In the genomic region with DNA sequence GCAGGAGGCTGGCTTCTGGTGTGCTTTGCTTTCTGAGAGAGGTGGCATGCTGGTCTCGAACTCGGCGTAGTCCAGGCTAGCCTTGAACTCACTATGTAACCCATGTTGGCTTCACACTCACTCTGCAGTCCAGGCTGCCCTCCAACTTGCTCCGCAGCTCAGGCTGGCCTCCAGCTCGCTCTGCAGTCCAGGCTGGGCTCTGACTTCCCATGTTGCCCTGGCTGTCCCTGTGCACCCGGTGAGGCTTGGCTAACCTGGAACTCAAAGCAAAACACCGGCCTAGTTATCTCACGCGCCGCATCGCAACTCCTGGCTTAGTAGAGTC, we compare ENCODE assay signal across 8 mouse cellular contexts. TPM values are rescaled to one million over a fixed set of nuclear protein-coding genes. Genes with fewer than 3 reads are reported as not detected.
DNase-seq lines count a peak whose midpoint lies in the region; ATAC-seq and TF ChIP-seq lines count a peak whose summit lies in the region.

No protein-coding gene starts in this region.

- H3K9me3 ChIP-seq in kidney, embryonic 14.5 days (ENCODE audit: control insufficient read depth, low read length): no peaks in the 10 kb centered on the region
- H3K9me3 ChIP-seq in forebrain, embryonic 13.5 days (replicated peaks): no peaks in the 10 kb centered on the region
- no peaks in the 10 kb centered on the region for H3K9me3 ChIP-seq in liver, embryonic 14.5 days (ENCODE audit: control insufficient read depth, low read length)

- DNase-seq in kidney, postnatal 25 days: no peak
- DNase-seq in liver, embryonic 14.5 days (ENCODE audit: low read depth in 3 of 3, low spot score in 3 of 3): no peak
- no peak for DNase-seq in layer of hippocampus, adult 11-12 months (ENCODE audit: low spot score)
- DNase-seq in adrenal gland, postnatal 4 days (ENCODE audit: low spot score in 2 of 2): no peak
- DNase-seq in layer of hippocampus, adult 9-10 months (ENCODE audit: low spot score): no peak

- TF ChIP-seq EP300 in liver, embryonic 14.5 days (IDR thresholded peaks at IDR 0.05; ENCODE audit: low read depth): no peak

- WGBS in kidney, embryonic 14.5 days: 26% methylated on average over 11 of the region's 11 CpGs
- 18% methylated on average over 11 of the region's 11 CpGs for WGBS in bone marrow, adult 2 months
- WGBS in forebrain, embryonic 13.5 days: 18% methylated on average over 11 of the region's 11 CpGs
- WGBS in liver, embryonic 14.5 days (ENCODE audit: insufficient replicate concordance): 7% methylated on average over 11 of the region's 11 CpGs

- peaks cover 22% of the 10 kb centered on the region for H3K36me3 ChIP-seq in kidney, embryonic 14.5 days (ENCODE audit: control insufficient read depth, insufficient read depth, low read length)
- peaks cover 27% of the 10 kb centered on the region for H3K36me3 ChIP-seq in forebrain, embryonic 13.5 days (ENCODE audit: poor library complexity, severe bottlenecking)
- peaks cover 11% of the 10 kb centered on the region for H3K36me3 ChIP-seq in liver, embryonic 14.5 days (replicated peaks; ENCODE audit: control insufficient read depth, insufficient read depth, low read depth)

- ATAC-seq in kidney, embryonic 14.5 days (ENCODE audit: low FRiP score, low TSS enrichment): peak; percentile 10; the same call in 1 of the 2 replicates
- 0 out of 2 replicates have a peak, but pooled peaks have one; percentile 7 for ATAC-seq in forebrain, embryonic 13.5 days
- no peak for ATAC-seq in liver, embryonic 14.5 days (ENCODE audit: insufficient read depth)

- peak overlapping the region; percentile 98 for H3K4me2 ChIP-seq in kidney, embryonic 14.5 days (replicated peaks; ENCODE audit: low read depth, low read length)
- peak overlapping the region; percentile 97 for H3K4me2 ChIP-seq in forebrain, embryonic 13.5 days
- peak overlapping the region; percentile 99 for H3K4me2 ChIP-seq in liver, embryonic 14.5 days (ENCODE audit: low read depth)

- H3K27ac ChIP-seq in kidney, embryonic 14.5 days (ENCODE audit: low read depth, low read length): no peak overlapping the region
- H3K27ac ChIP-seq in bone marrow, adult 2 months (ENCODE audit: control insufficient read depth, insufficient read depth, low read depth, low read length, poor library complexity): peak overlapping the region; percentile 97
- no peak overlapping the region for H3K27ac ChIP-seq in forebrain, embryonic 13.5 days
- peak overlapping the region; percentile 100 for H3K27ac ChIP-seq in liver, embryonic 14.5 days

- TF ChIP-seq POLR2A in bone marrow, adult 2 months (IDR thresholded peaks at IDR 0.05; ENCODE audit: borderline replicate concordance, control insufficient read depth, low read depth, low read length): peak; percentile 45; the same call in 1 of the 2 replicates

- H3K4me3 ChIP-seq in kidney, embryonic 14.5 days (ENCODE audit: low read length): peak overlapping the region; percentile 79
- H3K4me3 ChIP-seq in bone marrow, adult 2 months (replicated peaks; ENCODE audit: control insufficient read depth, low read depth, low read length): peak overlapping the region; percentile 98
- H3K4me3 ChIP-seq in forebrain, embryonic 13.5 days: peak overlapping the region; percentile 77
- peak overlapping the region; percentile 69 to 100 for H3K4me3 ChIP-seq in liver, embryonic 14.5 days (ENCODE audit: insufficient read depth in 1 of 2, low read depth in 2 of 2, low read length in 2 of 2)

- H3K4me1 ChIP-seq in kidney, embryonic 14.5 days (ENCODE audit: control insufficient read depth, insufficient read depth, low read length): peaks cover 18% of the 10 kb centered on the region
- peaks cover 6% of the 10 kb centered on the region for H3K4me1 ChIP-seq in bone marrow, adult 2 months (ENCODE audit: control insufficient read depth, insufficient read depth, low read length)
- peaks cover 42% of the 10 kb centered on the region for H3K4me1 ChIP-seq in forebrain, embryonic 13.5 days
- H3K4me1 ChIP-seq in liver, embryonic 14.5 days (replicated peaks; ENCODE audit: control insufficient read depth in 2 of 2, insufficient read depth in 2 of 2, low read length in 1 of 2): peaks cover 40 to 46% of the 10 kb centered on the region in 2 experiments

- peak overlapping the region; percentile 77 for H3K9ac ChIP-seq in kidney, embryonic 14.5 days (ENCODE audit: low read depth, low read length)
- H3K9ac ChIP-seq in forebrain, embryonic 13.5 days: peak overlapping the region; percentile 89
- peak overlapping the region; percentile 99 for H3K9ac ChIP-seq in liver, embryonic 14.5 days (replicated peaks)

- H3K27me3 ChIP-seq in kidney, embryonic 14.5 days (ENCODE audit: control insufficient read depth, insufficient read depth, low read length): no peaks in the 10 kb centered on the region
- H3K27me3 ChIP-seq in forebrain, embryonic 13.5 days: no peaks in the 10 kb centered on the region
- no peaks in the 10 kb centered on the region for H3K27me3 ChIP-seq in liver, embryonic 14.5 days (ENCODE audit: control insufficient read depth, insufficient read depth, low read length)

- no peak for TF ChIP-seq CTCF in bone marrow, adult 2 months (IDR thresholded peaks at IDR 0.05; ENCODE audit: control insufficient read depth, insufficient read depth, low read length)
- no peak for TF ChIP-seq CTCF in liver, embryonic 14.5 days (IDR thresholded peaks at IDR 0.05; ENCODE audit: low read depth)

RNA-seq across cellular contexts. Expression of a gene that starts 0.6 kb away (rescaled TPM):
- polyA plus RNA-seq in kidney, embryonic 14.5 days (2014; fragmentation: Nextera tagmentation; extraction: Ambion mirVana): 27.2 and 35.1 TPM in 2 replicates
- 68.6 and 109 TPM in 2 replicates for polyA plus RNA-seq in bone marrow, adult 2 months (2011; ENCODE audit: insufficient read depth, insufficient read length, low replicate concordance, missing spikeins)
- polyA plus RNA-seq in forebrain, embryonic 13.5 days (2015; fragmentation: Nextera tagmentation; extraction: Ambion mirVana): 40.1 and 45.3 TPM in 2 replicates
- polyA plus RNA-seq in liver, embryonic 14.5 days (2012; rRNA removed): 76.1 and 82.4 TPM in 2 replicates
- 34.7 and 44.5 TPM in 2 replicates for polyA plus RNA-seq in liver, embryonic 14.5 days (2014; fragmentation: Nextera tagmentation; extraction: Ambion mirVana)
- 10 to 100 TPM; 43.5 to 47.7 TPM for total RNA-seq in adrenal gland, postnatal 4 days (2021)

RNA-seq across cellular contexts. Expression of a gene that starts 0.7 kb away (rescaled TPM):
- 365 and 431 TPM in 2 replicates for polyA plus RNA-seq in kidney, embryonic 14.5 days (2014; fragmentation: Nextera tagmentation; extraction: Ambion mirVana)
- polyA plus RNA-seq in bone marrow, adult 2 months (2011; ENCODE audit: insufficient read depth, insufficient read length, low replicate concordance, missing spikeins): 114 and 136 TPM in 2 replicates
- 291 and 325 TPM in 2 replicates for polyA plus RNA-seq in forebrain, embryonic 13.5 days (2015; fragmentation: Nextera tagmentation; extraction: Ambion mirVana)
- 196 and 215 TPM in 2 replicates for polyA plus RNA-seq in liver, embryonic 14.5 days (2012; rRNA removed)
- 178 and 181 TPM in 2 replicates for polyA plus RNA-seq in liver, embryonic 14.5 days (2014; fragmentation: Nextera tagmentation; extraction: Ambion mirVana)
- total RNA-seq in adrenal gland, postnatal 4 days (2021): 10 to 100 TPM; 50.4 to 52.9 TPM

RNA-seq across cellular contexts. Expression of a gene that starts 11.9 kb away (rescaled TPM):
- 0.17 and 0.97 TPM in 2 replicates for polyA plus RNA-seq in kidney, embryonic 14.5 days (2014; fragmentation: Nextera tagmentation; extraction: Ambion mirVana)
- not detected in 2 replicates for polyA plus RNA-seq in bone marrow, adult 2 months (2011; ENCODE audit: insufficient read depth, insufficient read length, low replicate concordance, missing spikeins)
- polyA plus RNA-seq in forebrain, embryonic 13.5 days (2015; fragmentation: Nextera tagmentation; extraction: Ambion mirVana): 1.7 and 2.0 TPM in 2 replicates
- polyA plus RNA-seq in liver, embryonic 14.5 days (2012; rRNA removed): 0.01 TPM in 1 of 2 replicates, not detected in the other
- polyA plus RNA-seq in liver, embryonic 14.5 days (2014; fragmentation: Nextera tagmentation; extraction: Ambion mirVana): 0.04 TPM in 1 of 2 replicates, not detected in the other
- 1 to 10 TPM; 1.1 to 1.5 TPM for total RNA-seq in adrenal gland, postnatal 4 days (2021)

RNA-seq across cellular contexts. Expression of a gene that starts 15.9 kb away (rescaled TPM):
- 0.08 and 0.10 TPM in 2 replicates for polyA plus RNA-seq in kidney, embryonic 14.5 days (2014; fragmentation: Nextera tagmentation; extraction: Ambion mirVana)
- polyA plus RNA-seq in bone marrow, adult 2 months (2011; ENCODE audit: insufficient read depth, insufficient read length, low replicate concordance, missing spikeins): not detected in 2 replicates
- 0.13 and 0.14 TPM in 2 replicates for polyA plus RNA-seq in forebrain, embryonic 13.5 days (2015; fragmentation: Nextera tagmentation; extraction: Ambion mirVana)
- polyA plus RNA-seq in liver, embryonic 14.5 days (2012; rRNA removed): 0.05 and 0.06 TPM in 2 replicates
- not detected in 2 replicates for polyA plus RNA-seq in liver, embryonic 14.5 days (2014; fragmentation: Nextera tagmentation; extraction: Ambion mirVana)
- total RNA-seq in adrenal gland, postnatal 4 days (2021): not detected

RNA-seq across cellular contexts. Expression of a gene that starts 29.3 kb away (rescaled TPM):
- 1,867 and 1,944 TPM in 2 replicates for polyA plus RNA-seq in kidney, embryonic 14.5 days (2014; fragmentation: Nextera tagmentation; extraction: Ambion mirVana)
- 672 and 986 TPM in 2 replicates for polyA plus RNA-seq in bone marrow, adult 2 months (2011; ENCODE audit: insufficient read depth, insufficient read length, low replicate concordance, missing spikeins)
- 1,581 and 1,699 TPM in 2 replicates for polyA plus RNA-seq in forebrain, embryonic 13.5 days (2015; fragmentation: Nextera tagmentation; extraction: Ambion mirVana)
- polyA plus RNA-seq in liver, embryonic 14.5 days (2012; rRNA removed): 673 and 795 TPM in 2 replicates
- 1,285 and 1,384 TPM in 2 replicates for polyA plus RNA-seq in liver, embryonic 14.5 days (2014; fragmentation: Nextera tagmentation; extraction: Ambion mirVana)
- 100 to 1,000 TPM; 668 to 717 TPM for total RNA-seq in adrenal gland, postnatal 4 days (2021)

Comparison
In these comparisons a context has a peak if more than half of its experiments do, and no peak if none do; other contexts are left out.
1. H3K27ac ChIP-seq: peak in bone marrow, adult 2 months (single experiment) and liver, embryonic 14.5 days (single experiment); none in kidney, embryonic 14.5 days (single experiment) and forebrain, embryonic 13.5 days (single experiment).
2. Peak in every context shown above with its lines, with median percentiles within 50 percentile points of each other: H3K4me2 ChIP-seq, H3K4me3 ChIP-seq and H3K9ac ChIP-seq.